Mouse (Mus musculus) cortical plate, adult 2 months (tissue): Measurements from ENCODE around the gene Foxq1.

Experiments
- CTCF ChIP-seq: fragments of 200-500 bp; IDR thresholded peaks from 2 replicates; pipeline ENCODE4 v1.5.1; 2011; ENCODE audit warnings: mild to moderate bottlenecking, control low read depth, low read length; ENCODE audit not compliant: insufficient read depth; ENCODE audit errors: extremely low read depth
- POLR2A ChIP-seq: fragments of 200-500 bp; IDR thresholded peaks from 2 replicates; pipeline ENCODE4 v1.6.1; 2011; ENCODE audit warnings: mild to moderate bottlenecking, low read length, control low read depth; ENCODE audit not compliant: insufficient read depth; ENCODE audit errors: extremely low read depth

GRCm38 (mm10) chr13:31559419-31560144, 3.6 kb downstream of the Foxq1 start:
- TF ChIP-seq POLR2A (no peak), CTCF (0 out of 2 replicates have a peak, but pooled peaks have one; percentile 8)
